Mouse (Mus musculus) left cerebral cortex, adult 6 months (tissue): ENCODE data around the gene Otop1. TPM values are rescaled to one million over a fixed set of nuclear protein-coding genes. Genes with fewer than 3 reads are reported as not detected.

Experiments
- long read RNA-seq, 2 experiments: library from polyadenylated mRNA; unstranded; transcript quantifications; one replicate each; pipeline ENCODE4 v2.0.0; 2019 to 2020
- polyA plus RNA-seq: library from polyadenylated mRNA; unstranded; fragments of <200 nt; fragmentation: Nextera tagmentation; gene quantifications from 2 replicates; pipeline ENCODE4 v1.2.3, GENCODE M21; 2021

Otop1 gene
- not detected in 2 replicates for polyA plus RNA-seq
- long read RNA-seq, experiment 1 = 0 reads
- long read RNA-seq, experiment 2 = 0 reads

DNA sequence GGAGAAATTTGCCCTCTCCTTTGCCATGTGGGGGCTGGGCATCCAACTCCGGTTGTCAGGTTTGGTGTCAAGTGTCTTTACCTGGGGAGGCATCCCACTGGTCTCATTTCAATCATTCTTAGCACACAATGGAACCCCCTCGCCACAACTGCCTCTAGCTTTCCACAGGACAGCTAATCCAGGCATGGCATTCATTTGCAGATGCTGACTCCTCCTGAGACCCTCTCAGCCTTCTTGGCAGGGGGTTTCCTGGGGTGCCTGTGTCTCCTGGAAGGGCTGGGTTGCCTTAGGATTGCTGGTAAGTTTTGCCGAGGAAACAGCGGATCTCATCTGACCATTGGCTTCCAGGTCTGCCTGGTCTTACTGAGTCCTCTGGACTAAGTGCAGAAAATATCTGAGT, at the start of gene Otop1:
Gene Otop1, plus strand, starts transcription at position 202 of the 400 bp plus-strand sequence.

DNA sequence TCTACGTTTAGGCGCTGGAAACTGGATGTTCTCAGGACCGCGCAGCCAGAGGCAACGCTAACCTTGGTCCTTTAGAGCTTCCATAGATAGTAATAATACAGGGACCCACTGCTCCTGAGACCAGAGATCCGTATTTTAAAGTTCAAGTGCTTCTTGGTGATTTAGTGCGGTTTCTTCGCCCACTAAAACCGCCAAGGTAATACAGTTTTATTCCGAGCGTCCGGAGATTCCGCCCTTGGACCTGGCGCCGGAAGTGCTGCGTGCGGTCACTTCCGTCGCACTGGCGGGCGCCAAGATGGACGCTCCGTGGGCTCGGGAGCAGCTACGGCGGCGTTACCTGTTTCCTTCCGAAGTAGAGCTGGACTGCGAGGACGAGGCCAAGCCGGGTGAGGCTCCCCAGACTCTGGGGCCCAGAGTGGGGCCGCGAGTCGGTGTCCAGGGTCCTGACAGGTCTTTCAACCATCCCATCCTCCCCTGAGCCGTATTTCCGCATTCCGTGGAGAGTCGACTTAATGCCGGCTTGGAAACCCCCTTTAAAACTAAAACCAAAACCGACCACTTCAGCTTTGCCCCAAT, 15.6 kb upstream of the Otop1 start, which contains the start of gene Tmem128:
Gene Tmem128, plus strand, starts transcription at position 79 of the 576 bp plus-strand sequence.

GRCm38 (mm10) chr5:38318966-38319786, 43.4 kb downstream of the Otop1 start, which contains the start of gene Drd5:
TSS of gene Drd5 (plus strand) at chr5:38319367.

Other genes with a start within 250 kb of the Otop1 start
- gene Stx18, start 237.2 kb upstream of the Otop1 start, polyA plus RNA-seq = 44.8 and 49.4 TPM in 2 replicates
- 232 and 243 TPM in 2 replicates for gene Nsg1, start 116.1 kb upstream of the Otop1 start, polyA plus RNA-seq
- gene Zbtb49, start 55.5 kb upstream of the Otop1 start, polyA plus RNA-seq = 4.2 and 4.3 TPM in 2 replicates
- gene Lyar, start 55.5 kb upstream of the Otop1 start, polyA plus RNA-seq = 25.5 and 32.6 TPM in 2 replicates
- 45.7 and 63.8 TPM in 2 replicates for gene Tmem128, start 15.8 kb upstream of the Otop1 start, polyA plus RNA-seq
- gene Drd5, start 43.4 kb downstream of the Otop1 start, polyA plus RNA-seq = 0.87 and 1.3 TPM in 2 replicates
- gene Slc2a9, start 227.2 kb downstream of the Otop1 start, polyA plus RNA-seq = 0.53 and 0.97 TPM in 2 replicates